Mouse (Mus musculus) G1E-ER4 (cell line): ENCODE data around the gene Prrx2. TPM values are rescaled to one million over a fixed set of nuclear protein-coding genes. Genes with fewer than 3 reads are reported as not detected.

Source experiments
- GATA1 ChIP-seq: IDR thresholded peaks from one replicate; pipeline ENCODE4 v1.8.0; 2012; ENCODE audit warnings: low read length, inconsistent platforms
- polyA plus RNA-seq: library from polyadenylated mRNA; stranded (reverse); fragments of >175 nt; gene quantifications from 2 replicates; pipeline ENCODE4 v1.2.3, GENCODE M21; 2012

Gene Prrx2
- polyA plus RNA-seq, 1 experiment = not detected

- TF ChIP-seq GATA1 = no peak
Measured at GRCm38 (mm10) chr2:30845152-30846070, 10.6 kb downstream of the Prrx2 start.

GRCm38 (mm10) chr2:30846236-30846635, 11.5 kb downstream of the Prrx2 start:
- TF ChIP-seq GATA1 = no peak

- TF ChIP-seq GATA1 = no peak
Measured at GRCm38 (mm10) chr2:30846723-30847122, 12.0 kb downstream of the Prrx2 start.

- TF ChIP-seq GATA1 = no peak
Measured at GRCm38 (mm10) chr2:30848184-30848583, 13.4 kb downstream of the Prrx2 start.

GRCm38 (mm10) chr2:30850581-30850980, 15.8 kb downstream of the Prrx2 start:
- no peak for TF ChIP-seq GATA1

GRCm38 (mm10) chr2:30852771-30853313, 18.1 kb downstream of the Prrx2 start:
- TF ChIP-seq GATA1 = no peak

GRCm38 (mm10) chr2:30857076-30857475, 22.3 kb downstream of the Prrx2 start:
- TF ChIP-seq GATA1 = no peak

- TF ChIP-seq GATA1 = no peak
Measured at GRCm38 (mm10) chr2:30859782-30860181, 25.0 kb downstream of the Prrx2 start.

DNA sequence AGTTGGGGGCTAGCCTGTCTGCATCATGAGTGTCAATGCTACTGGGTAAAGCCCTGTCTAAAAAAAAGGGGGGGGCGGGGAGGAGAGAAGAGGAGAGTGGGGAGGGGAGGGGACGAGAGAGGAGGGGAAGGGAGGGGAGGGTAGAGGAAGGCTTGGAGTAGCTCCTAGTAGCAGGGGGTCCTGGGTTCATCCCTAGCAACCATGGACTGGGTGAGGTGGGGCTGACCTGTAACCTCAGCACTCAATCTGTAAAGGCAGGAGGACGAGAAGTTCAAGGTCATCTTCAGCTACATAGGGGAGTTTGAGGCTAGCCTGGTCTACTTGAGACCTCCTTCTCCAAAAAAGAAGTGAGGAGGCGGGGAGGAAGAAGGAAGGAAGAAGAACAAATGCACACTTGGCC, 27.3 kb downstream of the Prrx2 start:
- TF ChIP-seq GATA1 = no peak

- no peak for TF ChIP-seq GATA1
Measured at GRCm38 (mm10) chr2:30863574-30863973, 28.8 kb downstream of the Prrx2 start.

DNA sequence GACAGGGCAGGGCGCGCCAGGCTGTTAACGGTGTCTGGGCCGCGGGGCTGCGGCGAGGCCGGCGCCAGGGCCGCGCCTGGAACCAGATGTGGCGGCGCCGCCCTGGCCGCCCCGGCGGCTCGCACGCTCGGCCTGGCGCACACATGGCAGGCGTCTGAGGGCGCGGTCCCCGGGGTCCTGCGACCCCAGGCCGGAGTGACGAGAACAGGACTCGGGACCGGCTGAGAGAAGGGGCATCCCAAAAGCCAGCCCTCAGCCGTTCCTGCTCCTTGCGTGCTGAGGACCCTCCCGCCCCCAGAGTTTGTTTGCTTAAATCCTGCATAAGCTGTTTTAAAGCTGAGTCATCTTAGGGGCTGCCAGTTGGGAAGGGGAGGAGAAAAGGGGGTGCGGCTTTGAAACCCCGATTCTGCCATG, 30.2 kb downstream of the Prrx2 start:
- TF ChIP-seq GATA1 = no peak

GRCm38 (mm10) chr2:30865426-30865825, 30.7 kb downstream of the Prrx2 start:
- TF ChIP-seq GATA1 = no peak

DNA sequence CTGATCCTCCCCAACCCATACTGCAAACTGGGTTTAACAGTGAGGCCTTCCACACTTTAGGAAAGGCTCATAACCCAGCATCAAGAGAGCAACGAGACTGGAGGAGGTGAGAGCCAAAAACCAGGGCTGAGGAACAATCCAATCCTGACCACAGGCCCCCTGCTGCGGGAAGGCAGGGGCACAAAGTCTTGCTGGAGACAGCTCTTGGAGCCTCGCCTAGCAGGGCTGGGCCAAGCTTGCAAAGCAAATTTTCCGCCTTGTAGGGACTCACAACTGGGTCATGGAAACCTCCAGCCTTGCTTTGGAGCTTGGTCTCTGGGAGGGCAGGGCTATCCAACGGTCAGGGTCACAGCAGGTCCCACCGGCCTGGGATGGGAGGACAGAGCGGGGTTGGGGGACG, 36.1 kb downstream of the Prrx2 start:
- TF ChIP-seq GATA1 = no peak

DNA sequence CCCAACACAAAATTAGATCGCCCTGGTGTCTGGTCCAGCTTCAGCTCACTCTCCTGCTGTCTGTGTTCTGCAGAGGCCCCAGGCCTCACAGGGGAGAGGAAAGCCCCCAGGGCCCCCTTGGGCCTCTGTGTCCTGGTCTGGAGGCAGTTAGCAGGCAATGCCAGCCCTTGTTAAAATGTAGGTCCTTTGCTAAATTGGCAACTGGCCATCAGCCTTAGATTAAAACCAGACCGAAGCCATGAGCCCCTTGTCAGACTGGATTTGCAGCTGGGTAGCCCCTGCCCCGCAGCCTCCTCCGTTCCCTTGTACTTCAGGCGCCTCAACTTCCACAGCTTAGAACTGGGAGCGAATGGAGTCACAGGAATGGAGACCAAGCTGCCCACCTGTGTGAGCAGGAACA, 37.9 kb downstream of the Prrx2 start:
- TF ChIP-seq GATA1 = no peak

- no peak for TF ChIP-seq GATA1
Measured at GRCm38 (mm10) chr2:30874445-30874844, 39.7 kb downstream of the Prrx2 start.

DNA sequence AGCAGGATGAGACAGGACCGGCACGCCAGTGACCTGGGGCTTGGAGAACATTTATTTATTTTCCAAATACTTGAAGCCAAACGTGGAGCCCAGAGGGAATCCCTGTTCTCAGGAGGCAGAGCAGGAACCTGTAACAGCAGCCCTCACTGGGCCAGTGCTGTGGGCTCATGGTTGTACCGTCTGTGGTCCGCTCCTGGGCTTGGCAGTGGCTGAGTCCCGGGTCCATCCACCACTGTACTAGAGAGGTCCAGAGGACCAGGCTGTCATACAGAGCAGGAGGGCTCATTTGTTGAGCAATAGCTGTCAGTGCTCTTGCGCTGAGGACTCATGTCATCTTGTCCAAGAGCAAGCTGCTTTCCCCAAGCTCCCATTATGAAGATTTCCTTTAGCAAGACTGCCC, 40.3 kb downstream of the Prrx2 start:
- no peak for TF ChIP-seq GATA1
